Mouse (Mus musculus): ENCODE results near the gene Nrsn2. TPM values are rescaled to one million over a fixed set of nuclear protein-coding genes. Genes with fewer than 3 reads are reported as not detected.

Gene Nrsn2
- total RNA-seq (2022): under 1 TPM in 1 of 4 experiments, not detected in 3; 0.22 TPM

DNA sequence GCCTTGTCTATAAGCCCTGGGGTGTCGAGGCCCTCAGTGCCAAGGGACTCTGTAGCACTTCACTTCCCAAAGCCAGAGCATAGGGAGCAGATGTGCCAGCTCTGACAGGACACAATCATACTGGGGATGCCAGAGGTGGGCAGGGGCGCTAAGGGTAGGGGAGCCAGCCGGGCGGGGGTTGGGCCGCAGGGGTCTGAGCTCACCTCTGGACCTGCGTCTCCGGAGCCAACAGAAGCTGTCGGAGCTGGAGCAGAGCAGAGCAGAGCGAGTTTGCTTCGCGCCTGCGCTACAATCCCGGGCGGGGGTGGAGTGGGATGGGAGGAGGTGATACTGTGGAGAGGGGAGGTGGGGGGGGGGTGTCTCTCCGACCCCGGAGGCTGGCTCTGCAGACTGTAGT lies at the start of gene Nrsn2:
Gene Nrsn2 (minus strand): TSS at position 294 of the 397 bp plus-strand sequence.
- no peak for DNase-seq (ENCODE audit: low spot score in 2 of 2)

DNA sequence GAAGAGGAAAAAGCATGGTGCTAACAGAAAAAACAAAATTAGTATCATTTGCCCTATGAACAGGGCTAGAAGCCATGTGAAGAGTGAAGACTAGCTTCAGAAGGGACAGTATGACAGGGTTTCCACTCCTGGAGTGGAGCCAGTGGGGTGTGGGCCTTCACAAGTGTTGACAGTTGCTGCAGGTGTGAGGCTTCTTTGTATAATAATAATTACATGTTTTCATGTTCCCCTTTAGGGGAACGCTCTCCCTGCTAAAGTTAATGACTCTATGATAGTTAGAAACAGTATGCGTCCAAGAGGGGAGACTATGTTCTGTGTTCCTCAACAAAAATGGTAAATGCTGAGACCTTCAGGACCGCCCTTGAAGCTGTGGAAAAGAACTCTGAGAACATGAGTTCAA lies 39.3 kb upstream of the Nrsn2 start:
- no peak for DNase-seq (ENCODE audit: low spot score in 2 of 2)

DNA sequence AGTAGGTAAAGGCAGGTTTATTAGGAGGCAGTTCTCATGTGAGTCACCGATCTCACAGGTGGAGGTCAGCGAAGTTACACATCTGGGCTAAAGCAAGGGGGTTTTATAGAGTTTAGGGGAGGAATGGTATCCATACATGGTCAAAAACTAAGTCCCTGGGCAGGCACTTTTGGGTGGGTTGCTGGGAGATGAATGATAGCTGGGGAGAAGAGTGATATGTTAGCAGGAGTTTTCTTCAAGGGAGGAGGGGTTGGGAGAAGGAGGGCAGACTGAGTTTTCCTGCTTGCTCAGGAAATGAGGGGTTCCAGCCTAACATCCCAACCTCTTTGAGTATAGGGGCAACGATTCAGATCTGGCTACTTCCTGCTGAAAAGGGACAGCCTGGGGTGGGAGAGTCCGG lies 38.8 kb upstream of the Nrsn2 start, which contains the start of gene 6820408C15Rik:
Gene 6820408C15Rik (plus strand): TSS at position 301 of the 400 bp plus-strand sequence.
- DNase-seq (ENCODE audit: low spot score in 2 of 2): no peak

DNA sequence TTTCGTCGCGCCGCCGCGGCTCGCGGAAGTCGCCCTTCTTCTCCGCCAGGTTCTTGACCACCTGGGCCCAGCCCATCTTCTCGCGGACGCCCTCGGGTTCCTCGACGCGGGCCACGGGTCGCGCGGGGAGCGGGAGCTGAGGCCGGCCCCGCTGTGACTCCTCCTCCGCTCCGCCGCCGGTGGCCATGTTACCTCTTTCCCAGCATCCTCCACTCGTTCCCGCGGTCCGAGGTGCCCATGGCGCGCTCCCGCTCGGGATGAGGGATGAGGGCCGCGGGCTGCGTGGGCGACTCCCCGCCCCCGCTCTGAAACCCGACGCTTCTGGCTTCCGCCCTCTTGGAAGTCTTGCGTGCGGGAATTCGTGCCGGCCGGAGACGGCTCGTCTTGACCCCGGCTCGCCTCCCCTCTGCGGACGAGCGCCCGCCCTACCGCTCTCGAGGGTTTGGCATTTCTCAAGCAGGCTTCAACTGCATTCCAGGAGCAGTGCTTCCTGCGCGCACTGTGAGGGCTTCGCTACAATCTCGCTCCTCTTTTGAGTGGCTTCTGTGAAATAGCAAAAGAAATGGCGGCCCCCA lies 38.2 kb upstream of the Nrsn2 start, which contains the start of gene Zcchc3:
Gene Zcchc3 (minus strand): TSS at position 437 of the 575 bp plus-strand sequence.
- DNase-seq (ENCODE audit: low spot score in 2 of 2): peak; percentile 40 to 69

DNA sequence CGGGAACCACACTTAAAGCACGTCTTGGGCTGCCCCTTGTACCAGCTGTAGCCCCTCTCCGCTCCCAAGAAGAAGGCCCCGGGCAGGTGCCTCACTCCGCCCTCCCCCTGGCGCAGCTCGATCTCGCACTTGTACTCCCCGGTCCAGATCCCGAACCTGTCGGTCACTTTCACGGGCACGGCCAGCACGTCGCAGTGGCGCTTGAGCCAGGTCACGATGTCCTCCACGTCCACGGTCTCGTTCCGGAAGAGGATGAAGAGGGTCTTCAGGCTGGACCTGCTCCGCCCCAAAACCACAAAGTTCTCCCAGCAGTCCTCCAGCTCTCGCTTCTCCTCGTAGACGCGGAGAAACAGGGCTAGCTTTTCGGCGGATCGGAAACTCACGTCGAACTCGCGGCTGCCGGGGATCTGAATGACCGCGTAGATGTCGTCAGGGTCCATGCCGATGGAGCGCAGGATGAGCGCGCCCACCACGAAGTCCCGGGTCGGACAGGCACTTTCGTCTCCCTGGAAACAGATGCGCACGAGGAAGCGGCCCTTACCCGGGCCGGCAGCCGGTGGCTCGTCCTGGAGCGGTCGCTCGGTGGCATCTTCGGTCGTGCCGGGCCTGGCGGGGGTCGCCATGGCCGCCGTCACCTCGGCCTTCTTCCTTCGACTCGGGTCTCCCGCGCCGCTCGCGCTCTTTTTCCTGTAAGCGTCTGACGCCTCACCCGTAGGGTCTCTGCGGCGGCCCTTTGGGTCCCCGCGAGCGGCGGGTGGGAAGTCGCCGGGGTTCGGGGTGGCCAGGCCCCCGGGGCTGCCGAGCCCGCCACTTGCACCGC lies 37.5 kb upstream of the Nrsn2 start:
- DNase-seq (ENCODE audit: low spot score in 2 of 2): no peak

DNA sequence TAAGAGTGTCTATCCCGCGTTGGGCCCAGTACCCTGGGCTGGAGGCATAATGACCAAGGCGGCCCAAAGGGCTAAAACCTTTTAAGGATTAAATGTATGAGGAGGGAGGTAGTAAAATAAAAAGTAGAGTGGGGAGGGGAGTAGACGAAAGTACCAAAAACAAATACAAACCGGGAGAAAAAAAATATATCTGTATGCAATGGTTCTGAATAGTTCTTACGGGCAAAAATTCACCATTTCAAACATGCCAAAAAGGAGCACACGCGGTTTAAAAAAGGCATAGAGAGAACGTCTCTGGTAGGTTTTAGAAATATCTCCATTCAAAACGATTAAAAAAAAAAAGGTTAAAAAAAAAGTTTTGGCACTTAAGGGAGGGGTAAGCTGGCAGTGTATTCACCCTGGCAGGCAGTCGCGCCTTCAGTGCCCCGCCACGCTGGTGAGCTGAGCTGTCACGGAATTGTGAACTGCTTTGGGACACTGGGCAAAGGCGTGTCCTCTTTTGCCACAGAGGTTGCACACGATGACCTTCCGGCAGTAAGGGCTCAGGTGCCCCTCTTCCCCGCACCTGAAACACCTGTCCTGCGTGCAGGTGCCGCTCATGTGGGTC lies 36.8 kb upstream of the Nrsn2 start:
- no peak for DNase-seq (ENCODE audit: low spot score in 2 of 2)

DNA sequence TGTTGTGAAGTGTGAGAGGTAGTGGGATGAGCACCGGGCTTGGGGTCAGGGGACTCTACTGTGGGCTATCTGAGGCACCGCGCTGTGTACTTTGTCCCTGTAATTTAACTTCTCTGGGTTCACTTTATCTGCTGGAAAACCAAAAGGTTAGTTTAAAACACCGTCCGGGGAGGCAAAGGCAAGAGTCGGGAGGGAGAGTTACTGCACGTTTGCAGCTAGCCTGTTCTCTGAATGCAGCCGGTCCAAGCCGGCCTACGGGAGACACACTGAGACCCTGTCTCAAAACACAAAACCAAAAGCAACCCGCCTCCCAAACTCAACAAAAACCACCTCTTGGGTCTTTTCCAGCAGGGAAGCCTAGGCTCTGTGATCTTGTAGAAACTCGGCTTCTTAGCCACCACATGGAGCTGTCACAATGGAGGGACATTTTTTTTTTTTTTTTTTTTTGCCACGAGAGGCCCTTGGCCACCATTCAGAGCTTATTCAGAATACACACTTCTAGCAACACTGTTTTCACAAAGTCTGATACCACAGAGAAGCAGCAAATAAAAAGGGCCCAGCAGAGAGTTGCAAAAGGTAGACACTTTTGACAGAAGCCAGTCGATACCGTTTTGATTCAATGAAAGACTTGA lies 36.2 kb upstream of the Nrsn2 start:
- no peak for DNase-seq (ENCODE audit: low spot score in 2 of 2)

DNA sequence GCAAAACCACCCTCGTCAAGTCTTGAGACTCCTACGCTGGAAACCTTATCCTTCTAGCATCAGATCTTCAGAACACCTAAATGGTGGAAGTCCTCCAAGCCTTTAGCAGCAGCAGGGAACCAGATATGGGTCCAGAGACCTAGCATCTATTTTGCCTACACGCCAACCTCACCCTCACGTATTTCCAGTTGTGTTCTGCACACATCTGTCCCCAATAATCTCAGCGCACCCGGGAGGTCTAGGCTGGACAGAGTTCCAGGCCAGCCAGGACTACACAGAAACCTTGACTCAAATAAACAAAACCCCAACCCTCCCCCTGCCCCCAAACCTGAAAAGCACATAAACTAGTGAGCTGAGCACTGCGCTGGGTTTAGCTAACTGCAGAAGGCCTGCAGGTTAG lies 35.0 kb upstream of the Nrsn2 start:
- no peak for DNase-seq (ENCODE audit: low spot score in 2 of 2)

DNA sequence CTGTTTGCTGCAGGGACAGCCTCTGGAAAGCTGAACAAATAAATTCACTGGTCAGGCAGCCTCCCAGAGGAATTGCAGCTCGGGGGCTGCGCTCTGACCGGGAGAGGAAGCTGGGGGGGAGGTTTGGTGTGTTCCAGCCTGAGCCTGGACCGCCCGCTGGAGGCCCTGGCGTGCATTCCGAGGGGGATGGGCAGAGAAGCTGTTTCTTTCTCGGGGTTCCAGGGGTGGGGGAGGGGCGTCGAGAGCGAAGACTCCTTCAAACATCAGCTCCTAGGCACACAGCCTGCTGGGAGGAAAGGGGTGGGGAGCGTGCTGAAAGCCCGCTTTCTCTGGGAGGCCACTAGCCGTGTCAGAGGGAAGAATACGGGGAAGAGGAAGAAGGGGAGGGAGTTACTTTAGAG lies 34.5 kb upstream of the Nrsn2 start:
- peak; percentile 19 to 50 for DNase-seq (ENCODE audit: low spot score in 2 of 2)

DNA sequence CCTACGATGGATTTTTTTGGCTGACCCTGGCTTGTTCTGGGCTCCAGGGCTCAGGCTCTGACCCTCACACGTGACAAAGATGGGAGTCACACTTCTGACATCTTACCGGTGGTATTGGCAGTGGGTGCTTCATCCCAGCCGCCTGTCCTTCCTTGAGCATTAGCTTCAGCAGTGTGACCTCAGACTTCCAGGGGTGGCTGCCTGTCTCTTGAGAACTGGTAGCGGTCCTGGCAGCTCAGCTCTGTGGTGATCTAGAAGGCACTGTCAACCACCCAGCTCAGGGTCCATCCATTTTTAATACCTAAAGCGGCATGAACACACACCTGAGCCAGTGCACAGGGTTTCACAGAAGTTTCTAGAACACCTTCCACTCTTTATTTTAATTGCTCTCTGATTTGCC lies 33.3 kb upstream of the Nrsn2 start:
- no peak for DNase-seq (ENCODE audit: low spot score in 2 of 2)

DNA sequence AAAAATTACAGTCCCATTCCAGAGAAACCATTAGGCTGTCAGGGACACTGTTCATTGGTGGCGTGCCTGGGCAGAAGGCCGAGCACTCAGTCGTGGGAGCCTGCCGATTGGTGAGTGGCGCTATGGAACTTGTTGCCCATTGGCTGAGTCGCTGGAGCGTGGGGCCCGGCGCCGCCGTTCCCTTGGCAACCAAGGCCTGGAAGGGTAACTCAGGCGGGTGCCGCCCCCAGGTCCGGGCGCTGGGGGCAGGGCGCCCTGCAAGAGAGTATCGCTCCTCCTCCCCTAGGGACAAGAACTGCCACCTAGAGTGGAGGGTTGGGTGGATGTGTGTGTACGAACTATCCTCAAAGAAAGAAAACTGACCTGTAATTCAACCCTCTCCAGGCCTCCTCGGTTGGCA lies 29.7 kb upstream of the Nrsn2 start:
- peak; percentile 81 to 88 for DNase-seq (ENCODE audit: low spot score in 2 of 2)

DNA sequence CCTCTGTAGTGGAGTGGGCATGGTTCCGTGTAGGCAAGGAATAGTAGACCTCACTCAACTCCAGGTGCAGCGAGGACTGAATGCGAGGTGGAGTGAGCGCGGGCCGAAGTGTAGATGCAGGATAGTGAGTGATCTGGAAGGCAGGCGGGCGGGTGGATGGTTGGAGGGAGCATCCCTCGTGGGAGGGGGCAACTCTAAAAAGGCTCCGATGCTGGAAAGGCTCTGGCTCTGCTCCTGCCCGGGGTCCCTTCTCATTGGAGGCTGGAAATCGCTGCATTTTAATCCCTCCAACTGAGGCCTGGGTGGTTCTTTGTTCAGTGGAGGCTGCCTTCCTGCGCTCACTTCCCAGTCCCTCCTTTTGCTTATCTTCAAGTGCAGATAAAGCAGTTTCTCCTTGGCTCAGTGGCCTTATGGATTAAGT lies 22.7 kb upstream of the Nrsn2 start:
- no peak for DNase-seq (ENCODE audit: low spot score in 2 of 2)

DNA sequence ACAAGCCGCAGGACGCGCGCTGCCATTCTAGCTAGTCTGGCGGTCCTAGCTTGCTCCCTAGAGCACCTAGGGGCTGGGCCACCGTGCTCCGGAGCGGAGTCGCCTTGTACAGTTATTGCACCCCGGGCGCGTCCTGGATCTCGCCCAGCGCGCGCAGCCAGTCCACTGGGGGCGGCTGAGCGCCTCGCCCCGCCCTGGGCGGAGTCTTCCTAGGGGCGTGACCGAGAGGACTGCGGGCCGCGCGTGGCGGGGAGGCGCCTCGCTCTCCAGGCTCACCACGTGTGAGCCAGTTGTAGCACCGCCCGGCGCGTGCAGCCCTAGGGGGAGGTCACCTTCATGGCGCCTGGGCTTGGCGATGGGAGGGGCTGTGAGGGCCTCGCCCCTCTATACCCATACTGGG lies 22.3 kb upstream of the Nrsn2 start:
- peak; percentile 79 to 87 for DNase-seq (ENCODE audit: low spot score in 2 of 2)

DNA sequence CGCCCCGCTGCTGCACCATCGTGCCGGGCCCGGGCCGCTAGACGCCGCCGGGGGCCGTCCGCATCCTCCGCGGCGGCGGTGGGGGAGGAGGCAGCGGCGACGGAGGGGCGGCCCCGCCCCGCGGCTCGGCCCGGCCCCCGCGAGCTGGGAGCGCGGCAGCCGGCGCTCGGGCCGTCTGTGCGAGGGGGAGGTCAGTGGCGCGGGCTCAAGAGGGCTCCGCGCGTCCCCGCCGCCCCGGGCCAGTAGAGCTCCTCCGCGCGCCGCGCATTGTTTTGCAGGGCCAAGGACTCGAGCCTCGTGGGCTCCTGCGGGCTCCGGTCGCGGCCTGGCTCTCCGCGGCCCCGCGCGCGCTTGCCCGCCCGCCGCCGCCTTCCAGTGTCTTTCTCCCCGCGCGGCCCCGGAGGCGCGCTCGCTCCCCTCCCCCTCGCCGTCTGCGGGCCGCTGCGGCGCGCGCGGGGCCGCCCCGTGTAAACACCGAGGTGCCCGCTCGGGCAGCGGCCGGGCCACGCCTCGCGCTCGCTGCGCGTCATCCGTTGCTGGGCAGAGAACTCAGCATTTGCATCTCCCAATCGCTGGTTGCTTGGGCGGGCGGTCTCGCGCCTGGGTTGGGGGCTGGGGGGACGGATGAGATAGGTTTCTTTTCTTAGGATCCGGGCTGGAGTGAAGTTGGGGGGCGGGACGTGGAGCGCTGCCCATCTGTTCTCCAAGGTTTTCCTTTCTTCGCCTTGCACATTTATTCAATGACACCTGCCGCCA lies 21.4 kb upstream of the Nrsn2 start, which contains the start of gene Sox12:
Gene Sox12 (minus strand): TSS at position 384 of the 756 bp plus-strand sequence.
- peak; percentile 78 to 84 for DNase-seq (ENCODE audit: low spot score in 2 of 2)

DNA sequence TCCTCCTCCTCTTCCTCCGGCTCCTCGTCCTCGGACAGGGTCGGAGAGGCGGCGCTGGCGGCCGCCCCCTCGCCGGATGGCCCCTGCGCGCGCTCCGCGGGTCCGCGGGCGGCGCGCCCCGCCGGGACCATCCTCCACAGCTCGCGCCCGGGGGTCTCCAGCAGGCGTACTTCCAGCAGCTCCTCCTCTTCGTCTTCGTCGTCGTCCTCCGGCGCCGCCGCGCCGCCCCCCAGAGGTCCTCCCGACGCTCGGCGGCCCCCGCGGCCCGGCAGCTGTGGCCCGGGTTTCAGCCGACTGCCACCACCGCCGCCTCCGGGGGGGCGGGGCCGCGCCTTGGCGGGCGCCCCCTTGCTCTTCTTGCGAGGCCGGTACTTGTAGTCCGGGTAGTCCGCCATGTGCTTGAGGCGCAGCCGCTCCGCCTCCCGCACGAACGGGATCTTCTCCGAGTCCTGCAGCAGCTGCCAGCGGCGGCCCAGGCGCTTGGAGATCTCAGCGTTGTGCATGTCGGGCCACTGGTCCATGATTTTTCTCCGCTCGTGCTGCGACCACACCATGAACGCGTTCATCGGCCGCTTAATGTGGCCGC lies 20.7 kb upstream of the Nrsn2 start:
- peak; percentile 62 to 74 for DNase-seq (ENCODE audit: low spot score in 2 of 2)

DNA sequence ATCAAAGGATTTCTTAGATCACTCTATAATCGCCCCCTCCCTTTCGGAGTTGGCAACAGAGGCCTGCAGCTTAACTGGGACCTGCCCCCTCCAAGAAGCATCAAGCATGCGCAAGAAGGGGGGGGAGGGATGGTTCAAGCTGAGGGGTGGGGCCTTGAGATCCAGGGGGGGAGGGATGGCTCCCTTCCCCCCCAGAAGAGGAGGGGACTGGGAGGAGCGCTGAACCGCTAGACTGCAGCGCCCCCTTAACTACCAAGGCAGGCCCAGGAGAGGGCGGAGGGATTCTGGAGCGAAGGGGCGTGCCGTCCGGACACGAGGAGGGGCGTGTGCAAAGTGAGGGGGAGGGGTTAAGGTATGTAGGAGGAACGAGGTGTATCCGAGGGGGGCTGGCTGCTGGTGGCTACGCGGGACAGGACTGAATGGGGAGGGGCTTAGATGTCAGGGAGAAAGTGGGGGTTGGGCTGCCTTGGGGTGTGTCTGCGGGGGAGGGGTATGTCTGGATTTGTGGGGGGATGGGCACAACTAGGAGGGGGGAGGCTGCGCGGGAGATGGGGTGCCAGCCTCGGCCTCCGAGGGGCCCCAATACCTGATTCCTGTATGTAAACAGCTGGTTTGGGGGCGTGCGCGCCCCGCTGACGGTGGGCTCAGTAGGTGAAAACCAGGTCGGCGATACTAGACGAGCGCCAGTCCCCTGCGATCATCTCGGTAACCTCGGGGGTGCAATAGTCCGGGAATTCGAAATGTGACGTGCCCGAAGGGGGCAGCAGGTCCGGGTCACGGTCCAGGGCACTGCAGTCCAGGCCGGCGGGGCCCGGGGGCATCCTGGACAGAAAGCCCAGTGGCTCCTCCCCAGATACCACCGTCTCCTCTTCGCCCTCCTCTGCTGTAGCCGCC lies 19.9 kb upstream of the Nrsn2 start:
- peak; percentile 37 to 61 for DNase-seq (ENCODE audit: low spot score in 2 of 2)

DNA sequence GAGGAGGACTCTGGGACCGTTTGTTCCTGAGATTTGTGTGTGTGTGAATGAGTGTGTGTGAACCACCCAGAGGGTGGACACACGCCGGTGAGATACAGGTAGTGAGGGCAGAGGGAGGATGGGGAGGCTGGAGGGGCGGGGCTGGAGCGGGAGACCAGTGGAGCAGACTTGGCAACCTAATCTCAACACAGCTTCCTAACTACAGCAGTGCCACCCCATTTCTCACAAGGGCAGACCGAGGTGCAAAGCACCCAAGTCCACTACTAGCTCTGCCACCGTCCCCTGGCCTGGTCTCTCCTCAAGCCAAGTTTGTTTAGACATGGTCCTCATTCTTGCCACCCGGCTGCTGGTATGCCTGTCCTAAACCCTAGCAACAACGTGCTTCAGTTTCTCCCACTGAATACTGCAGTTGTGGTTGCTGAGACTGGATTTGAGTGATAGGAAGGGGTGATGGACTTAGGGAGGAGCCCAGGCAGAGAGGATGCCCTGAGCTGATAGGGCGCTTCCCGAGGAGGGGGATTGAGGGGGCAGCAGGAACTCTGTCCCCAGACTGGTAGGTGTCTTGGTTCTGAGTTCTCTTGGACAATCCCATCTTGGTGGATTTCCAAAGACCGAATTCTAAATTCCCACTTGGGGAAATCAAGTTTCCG lies 19.0 kb upstream of the Nrsn2 start:
- no peak for DNase-seq (ENCODE audit: low spot score in 2 of 2)

DNA sequence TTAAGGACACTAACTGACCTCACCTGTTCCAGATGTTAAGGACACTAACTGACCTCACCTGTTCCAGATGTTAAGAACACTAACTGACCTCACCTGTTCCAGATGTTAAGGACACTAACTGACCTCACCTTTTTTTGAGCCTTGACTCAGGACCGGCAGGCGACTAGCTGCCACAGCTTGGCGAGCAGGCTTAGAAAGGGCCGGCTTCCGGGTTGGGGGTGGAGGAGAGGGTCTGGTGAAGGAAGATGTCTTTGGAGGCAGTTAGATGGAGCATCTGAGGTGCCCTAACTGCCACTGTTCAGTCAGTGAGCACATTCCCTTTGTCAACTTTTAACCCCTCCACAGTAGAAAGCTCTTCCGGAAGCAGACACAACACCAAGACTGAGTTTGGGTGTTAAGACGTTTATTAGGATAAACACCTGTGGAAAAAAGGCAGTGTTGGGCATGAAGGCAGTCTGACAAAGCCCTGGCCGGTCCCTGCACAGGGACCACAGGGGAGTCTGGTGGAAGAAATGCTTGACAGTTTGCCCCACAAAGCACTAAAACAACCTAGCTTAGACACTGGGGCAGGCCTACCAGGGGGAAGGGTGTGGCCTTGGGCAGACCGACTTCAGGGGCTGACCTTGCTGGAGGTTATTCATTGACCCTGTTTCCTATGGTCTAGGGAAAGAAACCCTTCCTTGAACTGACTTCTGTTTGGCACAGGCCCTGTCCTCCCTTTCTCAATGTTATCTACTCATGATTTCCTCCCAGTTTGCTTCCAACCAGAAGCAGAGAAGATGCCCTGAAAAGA lies 17.0 kb upstream of the Nrsn2 start:
- no peak for DNase-seq (ENCODE audit: low spot score in 2 of 2)

Measured in gastrocnemius, adult 8-10 months (tissue).